Mouse (Mus musculus): ENCODE results near the gene AC129217.1. TPM values are rescaled to one million over a fixed set of nuclear protein-coding genes. Genes with fewer than 3 reads are reported as not detected.
"Not testable (repeated sequence)": the region's sequence is repeated elsewhere in the genome, so short reads cannot be mapped to it uniquely, and the experiment has no call there.

AC129217.1 gene
- polyA plus RNA-seq, 1 experiment from 2014 or later = not detected

DNA sequence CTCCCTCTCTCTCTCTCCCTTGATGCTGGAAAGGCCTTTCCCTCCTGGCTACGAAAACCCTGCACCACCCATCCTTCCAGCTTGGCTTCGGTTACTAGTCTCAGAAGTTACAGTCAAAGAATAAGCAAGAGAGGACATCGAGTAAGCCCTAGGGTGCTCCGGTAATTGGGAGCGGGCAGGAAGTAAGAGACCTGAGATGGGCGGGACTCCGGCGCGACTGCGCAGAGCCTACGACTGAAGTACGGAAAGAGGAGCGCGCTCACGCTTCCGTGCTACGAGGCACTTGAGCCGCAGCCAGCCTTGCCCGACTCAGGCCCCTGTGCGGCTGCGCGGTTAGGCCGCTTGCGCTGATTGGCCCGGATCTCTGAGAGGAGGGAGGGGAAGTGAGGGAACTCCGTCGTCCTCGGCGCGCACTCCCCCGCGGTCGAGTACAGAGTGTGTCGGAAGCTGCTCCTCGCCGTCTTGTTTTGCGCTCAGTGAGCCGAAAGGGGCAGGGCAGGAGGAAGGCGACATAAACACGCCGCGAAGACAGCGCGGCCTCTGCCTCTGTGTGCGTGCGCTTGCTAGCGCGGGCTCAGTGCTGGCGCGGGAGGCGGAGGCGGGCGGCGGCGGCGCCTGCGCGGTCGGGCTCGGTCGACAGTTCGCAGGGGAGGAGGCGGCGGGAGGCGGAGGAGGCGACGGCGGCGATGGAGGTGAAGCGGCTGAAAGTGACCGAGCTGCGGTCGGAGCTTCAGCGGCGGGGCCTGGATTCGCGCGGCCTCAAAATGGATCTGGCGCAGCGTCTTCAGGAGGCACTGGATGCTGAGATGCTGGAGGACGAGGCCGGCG is 9.8 kb upstream of the AC129217.1 start, which contains the start of gene Hnrnpul2:
TSS of gene Hnrnpul2 (plus strand) at position 415 of the 828 bp plus-strand sequence.
- H3K4me2 ChIP-seq (replicated peaks; ENCODE audit: low read depth, low read length) = peak within 1 kb of the TSS; percentile 77
- no peaks in the 10 kb centered on the region for H3K9me3 ChIP-seq (ENCODE audit: control insufficient read depth, low read length)
- peak within 1 kb of the TSS; percentile 98 for H3K9ac ChIP-seq (ENCODE audit: low read depth, low read length)
- H3K36me3 ChIP-seq (ENCODE audit: control insufficient read depth, insufficient read depth, low read length) = 0 out of 2 replicates have a peak, but pooled peaks cover 3% of the 10 kb centered on the region
- H3K27me3 ChIP-seq (ENCODE audit: control insufficient read depth, insufficient read depth, low read length) = no peaks in the 10 kb centered on the region
- peak within 1 kb of the TSS; percentile 99 for H3K4me3 ChIP-seq (ENCODE audit: low read depth, low read length)
- peak within 1 kb of the TSS; percentile 98 for H3K27ac ChIP-seq (ENCODE audit: low read depth, low read length)
- DNase-seq (ENCODE audit: low spot score) = peak; percentile 95
- H3K4me1 ChIP-seq (replicated peaks; ENCODE audit: control insufficient read depth, insufficient read depth, low read length) = peaks cover 9% of the 10 kb centered on the region
- under 1% methylated on average over 69 of the region's 83 CpGs for WGBS
- peak; percentile 97 for ATAC-seq (ENCODE audit: low FRiP score)

DNA sequence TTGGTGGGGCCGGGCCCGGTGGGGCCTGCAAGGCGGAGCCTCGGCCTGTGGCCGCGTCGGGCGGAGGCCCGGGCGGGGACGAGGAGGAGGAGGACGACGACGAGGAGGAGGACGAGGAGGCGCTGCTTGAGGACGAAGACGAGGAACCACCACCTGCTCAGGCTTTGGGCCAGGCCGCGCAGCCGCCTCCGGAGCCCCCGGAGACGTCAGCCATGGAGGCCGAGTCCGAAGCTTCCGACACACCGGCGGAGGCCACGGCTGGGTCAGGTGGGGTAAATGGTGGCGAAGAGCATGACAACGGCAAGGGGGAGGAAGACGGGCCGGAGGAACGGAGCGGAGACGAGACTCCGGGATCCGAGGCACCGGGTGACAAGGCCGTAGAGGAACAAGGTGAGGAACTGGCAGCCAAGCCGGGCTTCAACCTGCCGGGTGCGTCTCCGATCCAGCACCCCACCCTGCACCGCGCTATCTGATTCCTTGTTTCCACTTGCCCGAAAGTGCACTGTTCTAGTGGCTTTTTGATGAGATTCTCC is 9.1 kb upstream of the AC129217.1 start:
- Histone ChIP-seq H3K4me1 (replicated peaks; ENCODE audit: control insufficient read depth, insufficient read depth, low read length) (peaks cover 9% of the 10 kb centered on the region), H3K27ac (ENCODE audit: low read depth, low read length) (peak overlapping the region; percentile 98), H3K27me3 (ENCODE audit: control insufficient read depth, insufficient read depth, low read length) (no peaks in the 10 kb centered on the region), H3K4me2 (replicated peaks; ENCODE audit: low read depth, low read length) (peak overlapping the region; percentile 77), H3K9me3 (ENCODE audit: control insufficient read depth, low read length) (no peaks in the 10 kb centered on the region), H3K36me3 (ENCODE audit: control insufficient read depth, insufficient read depth, low read length) (0 out of 2 replicates have a peak, but pooled peaks cover 3% of the 10 kb centered on the region), H3K4me3 (ENCODE audit: low read depth, low read length) (peak overlapping the region; percentile 99), H3K9ac (ENCODE audit: low read depth, low read length) (peak overlapping the region; percentile 98)
- 0% methylated on average over 48 of the region's 48 CpGs for WGBS
- peak; percentile 30 for ATAC-seq (ENCODE audit: low FRiP score)
- DNase-seq (ENCODE audit: low spot score) = peak; percentile 39

DNA sequence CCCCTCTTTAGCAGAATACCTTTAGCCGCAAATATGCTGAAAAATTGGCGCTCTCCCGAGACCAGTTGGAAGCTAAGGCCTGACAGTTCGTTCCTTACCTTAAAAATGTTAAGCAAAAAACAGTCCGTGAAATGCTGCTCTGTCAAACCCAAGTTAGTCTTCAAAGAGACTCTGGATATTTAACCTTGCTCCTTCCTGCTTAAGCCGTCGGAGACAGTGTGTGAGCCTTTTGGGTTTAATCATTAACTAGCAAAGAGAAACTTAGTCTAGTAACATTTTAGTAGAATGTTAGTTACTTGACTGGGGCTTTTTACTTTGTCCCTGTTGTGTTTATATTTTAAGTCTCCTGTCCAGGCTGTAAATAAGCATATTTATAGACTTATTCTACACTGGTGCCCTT is 8.4 kb upstream of the AC129217.1 start:
- H3K4me3 ChIP-seq (ENCODE audit: low read depth, low read length) = peak overlapping the region; percentile 99
- 0 out of 2 replicates have a peak overlapping the region, but pooled peaks have one; percentile 98 for H3K27ac ChIP-seq (ENCODE audit: low read depth, low read length)
- peak overlapping the region; percentile 98 for H3K9ac ChIP-seq (ENCODE audit: low read depth, low read length)
- DNase-seq (ENCODE audit: low spot score) (no peak), ATAC-seq (ENCODE audit: low FRiP score) (no peak)
- WGBS = 2% methylated on average over 7 of the region's 7 CpGs
- no peaks in the 10 kb centered on the region for H3K9me3 ChIP-seq (ENCODE audit: control insufficient read depth, low read length)
- H3K4me1 ChIP-seq (replicated peaks; ENCODE audit: control insufficient read depth, insufficient read depth, low read length) = peaks cover 9% of the 10 kb centered on the region
- peak overlapping the region; percentile 77 for H3K4me2 ChIP-seq (replicated peaks; ENCODE audit: low read depth, low read length)
- H3K36me3 ChIP-seq (ENCODE audit: control insufficient read depth, insufficient read depth, low read length) = 0 out of 2 replicates have a peak, but pooled peaks cover 4% of the 10 kb centered on the region
- H3K27me3 ChIP-seq (ENCODE audit: control insufficient read depth, insufficient read depth, low read length) = no peaks in the 10 kb centered on the region

DNA sequence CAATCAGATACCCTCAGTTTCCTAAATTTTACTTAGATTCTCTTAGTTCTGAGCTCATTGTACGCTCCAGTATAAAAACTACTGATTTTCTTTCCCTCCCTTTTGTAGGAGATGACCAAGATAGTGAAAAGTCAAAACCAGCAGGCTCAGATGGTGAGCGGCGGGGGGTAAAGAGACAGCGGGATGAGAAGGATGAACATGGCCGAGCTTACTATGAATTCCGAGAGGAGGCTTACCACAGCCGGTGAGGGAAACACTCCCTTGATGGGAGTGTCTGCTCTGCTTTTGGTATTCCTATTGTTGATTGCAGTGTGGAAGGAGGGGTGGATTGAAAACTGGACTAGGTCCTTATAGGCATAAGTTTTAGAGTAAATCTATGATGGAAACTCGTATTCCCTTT is 6.9 kb upstream of the AC129217.1 start:
- 0 out of 2 replicates have a peak, but pooled peaks cover 8% of the 10 kb centered on the region for H3K36me3 ChIP-seq (ENCODE audit: control insufficient read depth, insufficient read depth, low read length)
- H3K9ac ChIP-seq (ENCODE audit: low read depth, low read length) = no peak overlapping the region
- H3K27ac ChIP-seq (ENCODE audit: low read depth, low read length) = no peak overlapping the region
- H3K4me1 ChIP-seq (replicated peaks; ENCODE audit: control insufficient read depth, insufficient read depth, low read length) = peaks cover 3% of the 10 kb centered on the region; the same call in 1 of the 2 replicates
- no peaks in the 10 kb centered on the region for H3K9me3 ChIP-seq (ENCODE audit: control insufficient read depth, low read length)
- ATAC-seq (ENCODE audit: low FRiP score) (no peak), DNase-seq (ENCODE audit: low spot score) (no peak)
- peak overlapping the region; percentile 77; the same call in 1 of the 2 replicates for H3K4me2 ChIP-seq (replicated peaks; ENCODE audit: low read depth, low read length)
- H3K27me3 ChIP-seq (ENCODE audit: control insufficient read depth, insufficient read depth, low read length) = no peaks in the 10 kb centered on the region
- WGBS = 77% methylated on average over 8 of the region's 8 CpGs
- H3K4me3 ChIP-seq (ENCODE audit: low read depth, low read length) = peak overlapping the region; percentile 1; the same call in 1 of the 2 replicates

- no peak overlapping the region for H3K4me3 ChIP-seq (ENCODE audit: low read depth, low read length)
- WGBS = 93% methylated on average over 8 of the region's 8 CpGs
- peaks cover 33% of the 10 kb centered on the region for H3K36me3 ChIP-seq (ENCODE audit: control insufficient read depth, insufficient read depth, low read length)
- ATAC-seq (ENCODE audit: low FRiP score) = no peak
- H3K9me3 ChIP-seq (ENCODE audit: control insufficient read depth, low read length) = no peaks in the 10 kb centered on the region
- no peak overlapping the region for H3K27ac ChIP-seq (ENCODE audit: low read depth, low read length)
- no peaks in the 10 kb centered on the region for H3K4me1 ChIP-seq (replicated peaks; ENCODE audit: control insufficient read depth, insufficient read depth, low read length)
- H3K4me2 ChIP-seq (replicated peaks; ENCODE audit: low read depth, low read length) = no peak overlapping the region
- DNase-seq (ENCODE audit: low spot score) = no peak
- H3K27me3 ChIP-seq (ENCODE audit: control insufficient read depth, insufficient read depth, low read length) = no peaks in the 10 kb centered on the region
- no peak overlapping the region for H3K9ac ChIP-seq (ENCODE audit: low read depth, low read length)
Measured at GRCm38 (mm10) chr19:8830664-8831063, 1.1 kb downstream of the AC129217.1 start.

- Histone ChIP-seq H3K4me2 (replicated peaks; ENCODE audit: low read depth, low read length) (no peak overlapping the region), H3K27ac (ENCODE audit: low read depth, low read length) (no peak overlapping the region), H3K27me3 (ENCODE audit: control insufficient read depth, insufficient read depth, low read length) (no peaks in the 10 kb centered on the region), H3K4me3 (ENCODE audit: low read depth, low read length) (no peak overlapping the region), H3K36me3 (ENCODE audit: control insufficient read depth, insufficient read depth, low read length) (peaks cover 31% of the 10 kb centered on the region), H3K9me3 (ENCODE audit: control insufficient read depth, low read length) (no peaks in the 10 kb centered on the region), H3K4me1 (replicated peaks; ENCODE audit: control insufficient read depth, insufficient read depth, low read length) (no peaks in the 10 kb centered on the region), H3K9ac (ENCODE audit: low read depth, low read length) (no peak overlapping the region)
- no peak for ATAC-seq (ENCODE audit: low FRiP score)
- DNase-seq (ENCODE audit: low spot score) = no peak
- 89% methylated on average over 11 of the region's 11 CpGs for WGBS
Measured at GRCm38 (mm10) chr19:8831262-8831661, 1.7 kb downstream of the AC129217.1 start.

DNA sequence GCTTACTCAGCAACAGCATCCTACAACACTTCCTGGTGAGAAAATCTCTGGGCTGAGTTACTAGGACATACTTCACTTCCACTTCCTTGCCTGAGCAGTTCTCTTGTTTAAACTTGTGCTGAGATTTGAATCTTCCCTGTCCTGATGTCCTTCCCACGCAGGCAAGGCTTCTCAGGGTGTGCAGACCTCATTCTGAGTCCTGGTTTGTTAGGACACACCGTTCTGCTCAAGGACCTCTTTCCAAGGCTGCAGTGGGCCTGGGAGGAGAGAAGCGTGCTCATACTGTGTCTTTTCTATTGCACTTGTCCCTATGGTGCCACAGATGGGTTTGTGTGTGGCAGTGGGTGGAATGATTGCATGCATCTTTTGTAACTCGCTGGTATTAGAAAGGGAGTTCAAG is 3.4 kb downstream of the AC129217.1 start:
- peaks cover 22% of the 10 kb centered on the region for H3K36me3 ChIP-seq (ENCODE audit: control insufficient read depth, insufficient read depth, low read length)
- H3K4me2 ChIP-seq (replicated peaks; ENCODE audit: low read depth, low read length) = no peak overlapping the region
- 92% methylated on average over 4 of the region's 4 CpGs for WGBS
- no peak overlapping the region for H3K27ac ChIP-seq (ENCODE audit: low read depth, low read length)
- H3K9ac ChIP-seq (ENCODE audit: low read depth, low read length) = no peak overlapping the region
- DNase-seq (ENCODE audit: low spot score) = no peak
- no peaks in the 10 kb centered on the region for H3K27me3 ChIP-seq (ENCODE audit: control insufficient read depth, insufficient read depth, low read length)
- no peaks in the 10 kb centered on the region for H3K4me1 ChIP-seq (replicated peaks; ENCODE audit: control insufficient read depth, insufficient read depth, low read length)
- no peak for ATAC-seq (ENCODE audit: low FRiP score)
- no peak overlapping the region for H3K4me3 ChIP-seq (ENCODE audit: low read depth, low read length)
- H3K9me3 ChIP-seq (ENCODE audit: control insufficient read depth, low read length) = no peaks in the 10 kb centered on the region

GRCm38 (mm10) chr19:8836327-8836726 is 6.8 kb downstream of the AC129217.1 start:
- not testable (repeated sequence) for H3K4me3 ChIP-seq (ENCODE audit: low read depth, low read length); H3K9ac ChIP-seq (ENCODE audit: low read depth, low read length); H3K27ac ChIP-seq (ENCODE audit: low read depth, low read length); H3K9me3 ChIP-seq (ENCODE audit: control insufficient read depth, low read length); H3K27me3 ChIP-seq (ENCODE audit: control insufficient read depth, insufficient read depth, low read length); DNase-seq (ENCODE audit: low spot score); ATAC-seq (ENCODE audit: low FRiP score); H3K4me1 ChIP-seq (replicated peaks; ENCODE audit: control insufficient read depth, insufficient read depth, low read length); H3K4me2 ChIP-seq (replicated peaks; ENCODE audit: low read depth, low read length); H3K36me3 ChIP-seq (ENCODE audit: control insufficient read depth, insufficient read depth, low read length)
- WGBS = 97% methylated on average over 10 of the region's 10 CpGs

Measured in hindbrain, embryonic 11.5 days (tissue).